Mouse (Mus musculus) kidney, embryonic 16.5 days (tissue): ENCODE measurements around the gene Troap. TPM values are rescaled to one million over a fixed set of nuclear protein-coding genes. Genes with fewer than 3 reads are reported as not detected.
"Not testable (repeated sequence)": the region's sequence is repeated elsewhere in the genome, so short reads cannot be mapped to it uniquely, and the experiment has no call there.

Source experiments
- ATAC-seq: fragments of 200-750 bp; cut with Nextera tagmentation; 2 replicates; pipeline ENCODE4 v1.8.0; 2017; ENCODE audit warnings: moderate TSS enrichment; ENCODE audit not compliant: low FRiP score, low TSS enrichment
- H3K27ac ChIP-seq: fragments of 300-500 bp; sonication (generic); 2 replicates; pipeline ENCODE4 v1.5.1; 2014; ENCODE audit warnings: low read length
- H3K27me3 ChIP-seq: fragments of 300-500 bp; sonication (generic); 2 replicates; pipeline ENCODE4 v1.6.1; 2014; ENCODE audit warnings: low read length, control low read depth, mixed read lengths; ENCODE audit not compliant: insufficient read depth
- H3K36me3 ChIP-seq: fragments of 300-500 bp; sonication (generic); 2 replicates; pipeline ENCODE4 v1.6.1; 2014; ENCODE audit warnings: low read length, control low read depth, mixed read lengths; ENCODE audit not compliant: insufficient read depth
- H3K4me1 ChIP-seq: fragments of 300-500 bp; sonication (generic); 2 replicates; pipeline ENCODE4 v1.6.1; 2014; ENCODE audit warnings: low read length, control low read depth, mixed read lengths; ENCODE audit not compliant: insufficient read depth
- H3K4me2 ChIP-seq: fragments of 300-500 bp; sonication (generic); replicated peaks from 2 replicates; pipeline ENCODE4 v1.6.1; 2014; ENCODE audit warnings: low read depth, low read length
- H3K4me3 ChIP-seq: fragments of 300-500 bp; sonication (generic); 2 replicates; pipeline ENCODE4 v1.5.1; 2014; ENCODE audit warnings: mild to moderate bottlenecking, low read length
- H3K9ac ChIP-seq: fragments of 300-500 bp; sonication (generic); replicated peaks from 2 replicates; pipeline ENCODE4 v1.6.1; 2014; ENCODE audit warnings: low read length
- H3K9me3 ChIP-seq: fragments of 300-500 bp; sonication (generic); 2 replicates; pipeline ENCODE4 v1.6.1; 2016; ENCODE audit warnings: low read length, control low read depth
- WGBS: fragments of 180-500 bp; shearing (Covaris S2); extraction: QIAGEN DNeasy Blood & Tissue Kit; methylation state at CpG from one replicate; pipeline ENCODE4 v1.1.7; 2014; 5-methylcytosine and 5-hydroxymethylcytosine counted together
- polyA plus RNA-seq: library from polyadenylated mRNA; unstranded; fragments of >200 nt; fragmentation: Nextera tagmentation; extraction: Ambion mirVana; gene quantifications from 2 replicates; pipeline ENCODE4 v1.2.1, GENCODE M21; 2015

The Troap gene
- polyA plus RNA-seq, 1 experiment from 2014 or later = 35.8 TPM

GRCm38 (mm10) chr15:99065557-99066165 is 8.7 kb upstream of the Troap start:
- Histone ChIP-seq H3K9me3 (no peaks in the 10 kb centered on the region), H3K9ac (no peak overlapping the region), H3K27ac (no peak overlapping the region), H3K4me3 (no peak overlapping the region), H3K36me3 (no peaks in the 10 kb centered on the region), H3K4me1 (no peaks in the 10 kb centered on the region), H3K27me3 (peaks cover 14% of the 10 kb centered on the region), H3K4me2 (no peak overlapping the region)
- WGBS = 68% methylated on average over 12 of the region's 12 CpGs
- ATAC-seq = no peak

- H3K36me3 ChIP-seq = peaks cover 6% of the 10 kb centered on the region; the same call in 1 of the 2 replicates
- peaks cover 4% of the 10 kb centered on the region; the same call in 1 of the 2 replicates for H3K27me3 ChIP-seq
- no peak overlapping the region for H3K4me2 ChIP-seq
- WGBS = 83% methylated on average over 1 of the region's 1 CpGs
- H3K4me3 ChIP-seq = no peak overlapping the region
- ATAC-seq = no peak
- H3K4me1 ChIP-seq = peaks cover 16% of the 10 kb centered on the region
- H3K9me3 ChIP-seq = no peaks in the 10 kb centered on the region
- H3K9ac ChIP-seq = no peak overlapping the region
- H3K27ac ChIP-seq = no peak overlapping the region
Measured at GRCm38 (mm10) chr15:99071988-99072387, 2.4 kb upstream of the Troap start.

- Histone ChIP-seq H3K9me3 (no peaks in the 10 kb centered on the region), H3K27me3 (no peaks in the 10 kb centered on the region), H3K27ac (peak overlapping the region; percentile 95), H3K36me3 (peaks cover 23% of the 10 kb centered on the region), H3K9ac (peak overlapping the region; percentile 81), H3K4me3 (peak overlapping the region; percentile 77), H3K4me2 (peak overlapping the region; percentile 78), H3K4me1 (peaks cover 27% of the 10 kb centered on the region)
- under 1% methylated on average over 44 of the region's 44 CpGs for WGBS
- ATAC-seq = peak; percentile 99
Measured at GRCm38 (mm10) chr15:99074600-99075333, 392 bp downstream of the Troap start.

GRCm38 (mm10) chr15:99076011-99076410 is 1.6 kb downstream of the Troap start:
- 100% methylated on average over 3 of the region's 3 CpGs for WGBS
- peaks cover 27% of the 10 kb centered on the region for H3K4me1 ChIP-seq
- H3K4me3 ChIP-seq = peak overlapping the region; percentile 77; the same call in 1 of the 2 replicates
- not testable (repeated sequence) for H3K27me3 ChIP-seq, ATAC-seq, H3K27ac ChIP-seq, H3K9me3 ChIP-seq
- peaks cover 26% of the 10 kb centered on the region for H3K36me3 ChIP-seq
- H3K4me2 ChIP-seq = peak overlapping the region; percentile 78
- peak overlapping the region; percentile 81; the same call in 1 of the 2 replicates for H3K9ac ChIP-seq

- ATAC-seq = no peak
- peaks cover 46% of the 10 kb centered on the region for H3K36me3 ChIP-seq
- peaks cover 27% of the 10 kb centered on the region for H3K4me1 ChIP-seq
- no peak overlapping the region for H3K27ac ChIP-seq
- H3K9ac ChIP-seq = no peak overlapping the region
- H3K4me2 ChIP-seq = no peak overlapping the region
- H3K9me3 ChIP-seq = no peaks in the 10 kb centered on the region
- H3K4me3 ChIP-seq = no peak overlapping the region
- H3K27me3 ChIP-seq = no peaks in the 10 kb centered on the region
- WGBS = 74% methylated on average over 15 of the region's 15 CpGs
Measured at GRCm38 (mm10) chr15:99078181-99078910, 4.0 kb downstream of the Troap start.

GRCm38 (mm10) chr15:99079804-99080203 is 5.4 kb downstream of the Troap start:
- Histone ChIP-seq H3K9me3 (no peaks in the 10 kb centered on the region), H3K4me3 (no peak overlapping the region), H3K4me1 (peaks cover 32% of the 10 kb centered on the region), H3K27me3 (peaks cover 5% of the 10 kb centered on the region), H3K4me2 (no peak overlapping the region), H3K9ac (no peak overlapping the region), H3K36me3 (peaks cover 46% of the 10 kb centered on the region), H3K27ac (no peak overlapping the region)
- WGBS = 83% methylated on average over 3 of the region's 3 CpGs
- no peak for ATAC-seq

GRCm38 (mm10) chr15:99082322-99082721 is 7.9 kb downstream of the Troap start:
- Histone ChIP-seq H3K27ac (no peak overlapping the region), H3K27me3 (peaks cover 29% of the 10 kb centered on the region), H3K4me2 (no peak overlapping the region), H3K9ac (no peak overlapping the region), H3K4me1 (peaks cover 21% of the 10 kb centered on the region), H3K36me3 (peaks cover 38% of the 10 kb centered on the region), H3K9me3 (no peaks in the 10 kb centered on the region), H3K4me3 (no peak overlapping the region)
- ATAC-seq = no peak
- WGBS = 97% methylated on average over 11 of the region's 12 CpGs

- ATAC-seq = no peak
Measured at GRCm38 (mm10) chr15:99082840-99083239, 8.5 kb downstream of the Troap start.

GRCm38 (mm10) chr15:99083258-99083657 is 8.9 kb downstream of the Troap start:
- WGBS = 72% methylated on average over 9 of the region's 9 CpGs
- Histone ChIP-seq H3K9me3 (no peaks in the 10 kb centered on the region), H3K27ac (no peak overlapping the region), H3K27me3 (peaks cover 39% of the 10 kb centered on the region), H3K36me3 (peaks cover 29% of the 10 kb centered on the region), H3K9ac (no peak overlapping the region), H3K4me3 (no peak overlapping the region), H3K4me2 (no peak overlapping the region), H3K4me1 (peaks cover 21% of the 10 kb centered on the region)
- no peak; the same call in 1 of the 2 replicates for ATAC-seq

More at GRCm38 (mm10) chr15:99082840-99083239, 8.5 kb downstream of the Troap start:
- Histone ChIP-seq H3K36me3 (peaks cover 33% of the 10 kb centered on the region), H3K4me1 (peaks cover 21% of the 10 kb centered on the region), H3K9me3 (no peaks in the 10 kb centered on the region), H3K9ac (no peak overlapping the region), H3K4me3 (no peak overlapping the region), H3K4me2 (no peak overlapping the region), H3K27me3 (peaks cover 35% of the 10 kb centered on the region), H3K27ac (no peak overlapping the region)
- 85% methylated on average over 16 of the region's 16 CpGs for WGBS
